Mouse (Mus musculus) G1E-ER4 (cell line): Measurements from ENCODE around the gene Rpl14. TPM values are rescaled to one million over a fixed set of nuclear protein-coding genes. Genes with fewer than 3 reads are reported as not detected.

Experiments
- GATA1 ChIP-seq: IDR thresholded peaks from one replicate; pipeline ENCODE4 v1.8.0; 2012; ENCODE audit warnings: low read length, inconsistent platforms
- polyA plus RNA-seq: library from polyadenylated mRNA; stranded (reverse); fragments of >175 nt; gene quantifications from 2 replicates; pipeline ENCODE4 v1.2.3, GENCODE M21; 2012

Gene Rpl14
- 3,491 and 3,514 TPM in 2 replicates for polyA plus RNA-seq

DNA sequence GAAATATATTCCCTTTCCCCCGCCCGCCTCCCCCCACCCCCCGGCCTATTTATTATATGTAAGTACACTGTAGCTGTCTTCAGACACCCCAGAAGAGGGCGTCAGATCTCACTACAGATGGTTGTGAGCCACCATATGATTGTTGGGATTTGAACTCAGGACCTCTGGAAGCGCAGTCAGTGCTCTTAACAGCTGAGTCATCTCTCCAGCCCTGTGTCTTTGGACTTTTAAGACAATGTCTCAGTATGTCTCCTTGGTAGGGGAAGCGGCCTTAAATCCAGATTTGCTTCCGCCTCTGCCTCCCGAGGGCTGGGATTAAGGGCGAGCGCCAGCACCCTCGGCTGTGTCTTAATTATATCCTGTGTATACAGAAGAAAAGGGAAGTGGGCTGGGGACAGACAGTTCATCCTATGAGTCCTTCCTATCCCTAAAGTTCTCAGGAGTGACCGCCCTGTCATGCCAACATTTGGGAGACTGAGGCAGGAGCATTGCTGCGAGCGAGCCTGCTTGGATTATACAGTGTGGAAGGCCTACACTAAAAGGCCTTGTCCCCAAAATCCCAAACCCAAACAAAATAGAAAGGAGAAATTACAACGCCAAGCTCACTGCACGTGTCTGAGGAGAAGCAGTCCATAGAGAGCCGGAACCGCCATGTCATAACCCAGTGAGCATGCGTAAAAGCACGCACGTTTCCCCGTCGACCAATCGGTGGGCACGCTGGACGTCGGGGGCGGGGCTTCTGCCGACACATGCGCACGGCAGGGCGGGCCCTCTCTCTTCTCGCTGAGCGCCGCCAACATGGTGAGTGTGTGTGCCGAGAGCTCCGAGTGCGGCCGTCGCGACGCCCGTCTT is at the start of gene Rpl14:
Gene Rpl14 (plus strand): TSS at position 704 of the 852 bp plus-strand sequence.
- TF ChIP-seq GATA1: no peak

GRCm38 (mm10) chr9:120527270-120527669 is 44.0 kb upstream of the Rpl14 start:
- TF ChIP-seq GATA1: no peak

DNA sequence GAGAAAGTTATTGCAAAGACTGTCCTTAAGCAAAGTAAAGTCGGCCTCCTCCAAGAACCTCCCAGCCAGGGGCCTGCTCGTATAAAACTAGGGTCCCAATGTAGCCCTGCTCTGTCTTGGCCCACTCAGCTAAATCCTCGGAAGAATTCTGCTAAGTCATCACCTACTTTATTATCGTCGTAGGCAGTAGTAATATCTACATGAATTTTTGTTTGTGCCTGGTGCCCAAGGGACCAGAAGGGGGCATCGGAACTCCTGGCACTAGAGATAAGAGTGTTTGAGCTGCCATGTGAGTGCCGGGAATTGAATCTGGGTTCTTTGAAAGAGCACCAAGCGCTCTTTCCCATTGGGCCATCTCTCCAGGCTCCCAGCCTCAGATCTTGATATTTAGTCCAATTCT is 43.3 kb upstream of the Rpl14 start:
- peak; percentile 28 for TF ChIP-seq GATA1

DNA sequence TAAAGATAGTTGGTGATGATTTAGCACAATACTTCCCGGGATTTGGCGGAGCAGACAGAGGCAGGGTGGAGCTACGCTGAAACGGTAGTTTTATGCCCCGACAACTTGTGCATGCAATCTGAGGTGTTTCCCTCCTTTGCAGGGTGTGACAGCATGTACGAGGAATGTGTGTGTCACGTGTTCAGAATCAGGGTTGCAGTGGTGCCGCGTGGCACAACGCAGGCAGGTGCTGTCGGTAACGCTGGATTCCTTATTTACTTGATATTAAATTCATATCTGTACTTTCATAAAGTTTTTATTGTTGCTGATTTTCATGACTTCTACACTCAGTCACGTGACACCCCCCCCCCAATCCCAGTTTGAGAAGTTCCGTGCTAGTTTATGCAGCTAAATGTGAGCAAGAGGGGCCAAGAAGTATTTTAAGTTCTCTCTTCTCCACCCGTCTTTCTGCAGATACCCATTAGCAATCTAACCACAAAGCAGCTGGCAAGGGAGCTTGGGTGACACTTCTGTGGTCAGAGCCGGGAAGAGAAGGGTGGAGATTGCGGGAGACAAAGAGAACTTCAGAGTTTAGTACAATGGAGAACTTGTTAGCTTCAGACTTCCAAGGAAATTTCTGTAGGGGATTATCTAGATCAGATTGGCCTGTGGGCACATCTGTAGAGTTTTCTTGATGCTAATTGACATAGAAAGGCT is 42.3 kb upstream of the Rpl14 start:
- TF ChIP-seq GATA1: no peak

- TF ChIP-seq GATA1: no peak
Observed at GRCm38 (mm10) chr9:120530471-120530870, 40.8 kb upstream of the Rpl14 start.

DNA sequence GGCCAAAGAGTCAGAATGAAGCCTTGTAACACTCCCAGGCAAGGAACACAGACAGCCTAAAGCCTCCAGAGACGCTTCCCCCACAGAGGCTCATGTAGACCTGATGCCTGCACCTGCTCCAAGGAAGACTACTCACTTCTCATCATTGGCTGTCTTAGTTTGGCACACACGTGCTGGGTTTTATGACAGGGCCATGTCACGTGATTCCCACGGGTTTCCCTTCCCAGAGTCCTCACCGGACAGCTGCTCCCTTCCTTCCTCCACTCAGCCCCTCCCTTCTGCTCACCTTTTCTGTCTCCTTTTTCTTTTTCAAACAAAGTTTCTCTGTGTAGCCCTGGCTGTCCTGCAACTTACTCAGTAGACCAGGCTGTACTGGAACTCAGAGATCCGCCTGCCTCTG is 39.2 kb upstream of the Rpl14 start:
- TF ChIP-seq GATA1: no peak

GRCm38 (mm10) chr9:120532691-120533090 is 38.6 kb upstream of the Rpl14 start:
- TF ChIP-seq GATA1: no peak

GRCm38 (mm10) chr9:120539662-120540251 is 31.5 kb upstream of the Rpl14 start, which contains the start of gene Entpd3:
Entpd3 (plus strand) TSS chr9:120539818.
- no peak for TF ChIP-seq GATA1

- TF ChIP-seq GATA1: no peak
Observed at GRCm38 (mm10) chr9:120541411-120541810, 29.8 kb upstream of the Rpl14 start.

GRCm38 (mm10) chr9:120542241-120542640 is 29.0 kb upstream of the Rpl14 start:
- no peak for TF ChIP-seq GATA1

- no peak for TF ChIP-seq GATA1
Observed at GRCm38 (mm10) chr9:120545994-120546393, 25.2 kb upstream of the Rpl14 start.

- TF ChIP-seq GATA1: no peak
Observed at GRCm38 (mm10) chr9:120546482-120546881, 24.8 kb upstream of the Rpl14 start.

- TF ChIP-seq GATA1: no peak
Observed at GRCm38 (mm10) chr9:120547026-120547668, 24.1 kb upstream of the Rpl14 start.

DNA sequence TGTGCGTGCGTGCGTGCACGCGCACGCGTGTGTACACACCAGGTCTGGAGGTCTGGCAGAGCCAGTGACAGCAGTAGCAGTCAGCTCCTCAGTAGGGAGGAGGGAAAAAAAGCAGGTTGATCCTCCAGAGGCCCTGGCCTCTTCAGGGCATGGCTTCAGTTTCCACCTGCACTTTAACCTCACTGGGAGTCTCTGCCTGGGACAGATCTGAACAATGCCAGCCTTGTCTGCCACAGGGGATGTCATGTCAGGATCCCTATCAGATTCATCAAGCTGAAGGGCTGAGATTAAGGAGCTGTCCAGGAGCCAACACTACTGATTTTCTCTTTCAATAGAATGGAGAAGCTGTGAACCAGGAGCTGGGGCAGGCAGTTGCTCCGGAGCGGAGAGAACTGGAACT is 20.5 kb upstream of the Rpl14 start:
- TF ChIP-seq GATA1: no peak

DNA sequence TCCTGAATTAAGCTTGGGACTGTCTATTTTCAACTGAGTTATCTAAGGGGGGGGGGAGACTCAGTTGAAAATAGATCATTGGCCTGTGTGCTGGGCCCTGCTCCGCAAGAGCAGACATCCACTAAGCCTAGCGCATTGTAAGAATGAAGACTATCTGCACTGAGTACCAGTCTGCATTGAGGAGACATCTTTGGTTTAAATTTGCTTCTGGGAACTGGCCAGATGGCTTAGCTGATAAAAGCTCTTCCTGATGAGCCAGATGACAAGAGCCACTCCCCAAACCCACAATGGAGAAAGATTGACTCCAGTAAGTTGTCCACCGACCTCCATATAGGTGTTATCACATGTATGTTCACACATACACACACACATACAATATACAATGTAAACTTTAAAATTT is 7.7 kb upstream of the Rpl14 start:
- peak; percentile 84 for TF ChIP-seq GATA1

GRCm38 (mm10) chr9:120564247-120564646 is 7.0 kb upstream of the Rpl14 start:
- TF ChIP-seq GATA1: no peak

GRCm38 (mm10) chr9:120566384-120566783 is 4.9 kb upstream of the Rpl14 start:
- TF ChIP-seq GATA1: no peak
